Mouse (Mus musculus) CD8-positive naive resting alpha-beta T cell, adult 2 months (primary cell): ENCODE measurements around the gene Mecom.

Experiments used
- DNase-seq, 2 experiments: peaks; one replicate each; pipeline ENCODE4 v3.0.0; 2022; ENCODE audit warnings: low read depth in 2 of 2, low spot score in 2 of 2

Gene Mecom

DNA sequence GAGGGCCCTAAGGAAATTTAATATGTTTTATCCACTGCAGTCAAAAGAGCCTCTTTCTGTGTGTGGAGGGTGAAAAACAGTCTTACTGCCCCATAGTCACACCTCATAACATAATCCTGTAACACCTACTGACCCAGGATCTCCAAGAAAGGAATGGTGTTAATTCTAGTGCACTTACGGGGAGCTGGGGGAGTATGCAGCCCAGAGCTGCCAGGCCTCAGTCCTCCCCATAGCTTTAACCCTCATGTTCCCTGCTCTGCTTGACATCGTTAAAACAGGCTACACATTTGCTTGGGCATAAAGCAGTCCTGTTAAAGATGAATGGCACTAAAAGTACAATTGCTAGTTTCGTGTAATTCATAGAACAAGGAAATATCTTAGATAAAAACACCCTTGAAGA is 335.0 kb downstream of the Mecom start:
- no peak for DNase-seq

DNA sequence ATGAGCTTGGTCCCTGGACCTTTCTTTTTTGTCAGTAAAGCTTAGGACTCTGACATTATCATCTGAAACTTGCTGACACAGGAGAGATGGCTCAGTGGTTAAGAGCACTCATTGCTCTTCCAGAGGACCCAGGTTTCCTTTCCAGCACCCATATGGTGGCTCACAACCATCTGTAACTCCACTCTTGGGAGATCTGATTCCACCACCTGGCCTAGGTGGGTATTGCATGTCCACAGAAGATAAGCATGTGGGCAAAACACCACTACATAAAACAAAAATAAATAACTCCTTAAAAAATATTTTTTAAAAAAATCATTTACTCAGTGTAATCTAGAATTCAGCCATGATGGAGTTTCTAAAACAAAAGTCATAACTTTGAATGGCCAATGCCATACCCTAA is 338.7 kb downstream of the Mecom start:
- DNase-seq = no peak

DNA sequence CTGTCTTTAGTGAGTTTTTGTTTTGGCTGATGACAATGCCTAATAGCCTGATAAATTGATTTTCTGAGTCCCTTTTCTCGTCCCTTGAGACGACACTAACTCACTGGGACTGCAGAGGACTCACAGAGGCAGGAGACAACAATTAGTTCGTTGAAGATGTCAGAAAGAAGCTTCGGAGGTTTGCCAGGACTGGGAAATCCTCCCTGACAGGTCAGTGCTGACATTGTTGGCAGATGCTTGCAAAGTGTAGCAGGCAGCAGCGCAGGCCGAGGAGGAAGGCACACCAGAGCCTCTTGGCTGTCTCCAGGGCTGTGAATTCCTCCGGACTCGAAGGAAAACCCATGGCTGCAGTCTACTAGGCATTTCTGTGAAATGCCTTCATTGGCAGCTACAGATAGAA is 339.9 kb downstream of the Mecom start:
- DNase-seq = no peak

DNA sequence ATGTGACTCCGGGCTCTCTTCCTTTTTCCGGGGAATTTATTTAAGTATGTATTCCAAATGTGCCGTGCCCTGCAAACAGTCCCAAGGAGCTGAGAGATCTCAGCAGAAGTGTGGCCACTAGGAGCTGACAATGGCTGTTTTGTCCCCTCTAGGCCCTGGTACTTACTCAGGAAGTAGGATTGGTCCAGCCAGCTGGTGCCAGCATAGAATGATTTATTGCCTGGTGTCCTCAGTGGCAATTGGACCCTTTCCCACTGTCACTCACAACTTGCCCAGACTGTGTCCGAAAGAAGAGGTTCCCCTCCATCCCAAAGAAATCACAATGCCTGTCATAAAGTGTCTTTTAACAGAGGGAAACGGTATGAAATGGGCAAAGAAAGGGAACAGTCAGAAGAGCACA is 340.4 kb downstream of the Mecom start:
- no peak for DNase-seq

DNA sequence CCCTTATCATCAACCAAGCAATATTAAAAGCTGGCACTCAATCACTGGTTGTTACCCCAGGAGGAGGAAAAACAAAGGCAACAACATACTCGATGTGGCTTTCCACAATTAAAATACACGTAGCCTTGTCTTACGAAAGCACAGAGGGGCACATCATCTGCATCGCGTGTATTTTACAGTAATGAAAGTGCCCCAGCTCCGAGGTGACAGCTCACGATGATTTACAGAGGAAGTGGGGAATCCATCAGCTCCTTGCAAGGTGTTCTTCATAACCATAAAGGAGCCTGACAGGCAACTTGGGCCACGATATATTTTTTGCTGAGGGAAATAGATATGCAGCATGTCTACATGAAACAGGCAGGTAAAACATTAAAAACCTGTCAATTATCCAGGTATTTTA is 341.7 kb downstream of the Mecom start:
- DNase-seq = no peak

DNA sequence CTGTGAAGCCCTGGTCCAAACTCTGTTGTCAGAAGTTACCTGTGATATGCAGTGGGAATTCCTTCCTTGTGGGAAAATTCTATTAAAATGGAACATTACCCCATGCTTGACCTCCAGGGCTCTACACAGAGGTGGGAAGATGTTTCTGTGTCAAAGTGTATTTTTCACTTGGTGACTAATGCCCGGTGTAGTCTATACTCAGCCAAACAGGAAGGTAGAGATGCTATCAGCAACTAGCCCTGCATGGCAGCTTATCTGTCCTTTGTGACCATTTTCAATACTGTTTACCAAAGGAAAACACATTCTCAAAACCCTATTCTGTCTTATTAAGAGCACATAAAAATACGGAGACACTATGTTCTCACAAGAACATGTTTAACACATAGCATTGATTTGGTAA is 344.0 kb downstream of the Mecom start:
- no peak for DNase-seq

DNA sequence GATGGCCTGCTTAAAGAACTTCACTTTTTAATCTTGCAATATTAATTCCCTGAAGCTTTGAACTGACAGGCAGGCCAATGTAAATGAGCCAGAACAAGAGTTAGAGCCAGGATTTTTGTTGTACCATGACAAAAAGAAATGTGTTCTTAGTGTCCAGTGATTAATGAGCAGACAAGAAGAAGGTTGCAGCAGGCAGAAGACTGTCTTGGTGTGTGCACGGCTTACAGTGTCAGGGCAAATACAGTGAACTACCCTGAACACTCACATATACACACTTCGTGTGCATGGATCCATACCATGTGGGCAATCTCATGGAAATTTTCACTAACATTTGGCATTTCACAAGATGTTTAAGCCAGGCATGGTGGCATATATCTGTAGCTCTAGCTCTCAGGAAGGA is 349.0 kb downstream of the Mecom start:
- no peak for DNase-seq

DNA sequence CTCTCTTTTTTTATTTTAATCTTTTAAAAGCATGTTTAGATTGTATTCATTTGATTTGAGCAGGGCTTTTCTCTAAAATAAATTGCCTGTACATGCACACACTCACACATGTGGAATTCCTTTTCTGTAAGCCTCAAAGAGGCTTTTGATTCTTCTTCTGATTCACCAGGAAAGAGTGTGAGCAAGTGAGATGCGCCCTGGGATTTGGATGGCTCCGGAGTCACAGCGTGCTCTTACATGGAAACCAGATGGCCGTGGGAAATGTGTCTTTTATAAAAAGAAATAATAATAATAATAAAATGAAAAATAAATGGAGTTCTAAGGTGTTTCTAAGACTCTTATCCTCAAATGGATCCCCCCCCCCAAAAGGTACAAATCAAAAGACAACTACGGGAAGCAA is 349.6 kb downstream of the Mecom start:
- DNase-seq = no peak

DNA sequence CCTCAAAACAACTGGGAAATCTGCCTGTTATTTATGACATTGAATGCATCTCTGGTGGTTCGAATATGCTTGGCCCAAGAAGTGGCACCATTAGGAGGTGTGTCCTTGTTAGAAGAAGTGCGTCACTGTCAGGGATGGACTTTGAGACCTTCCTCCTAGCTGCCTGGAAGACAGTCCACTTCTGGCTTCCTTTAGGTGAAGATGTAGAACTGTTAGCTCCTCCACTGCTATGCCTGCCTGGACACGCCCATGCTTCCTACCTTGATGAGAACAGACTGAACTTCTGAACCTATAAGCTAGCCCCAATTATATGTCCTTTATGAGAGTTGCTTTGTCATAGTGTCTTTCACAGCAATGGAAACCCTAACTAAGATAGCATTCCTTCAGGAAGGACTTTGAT is 352.6 kb downstream of the Mecom start:
- no peak for DNase-seq

DNA sequence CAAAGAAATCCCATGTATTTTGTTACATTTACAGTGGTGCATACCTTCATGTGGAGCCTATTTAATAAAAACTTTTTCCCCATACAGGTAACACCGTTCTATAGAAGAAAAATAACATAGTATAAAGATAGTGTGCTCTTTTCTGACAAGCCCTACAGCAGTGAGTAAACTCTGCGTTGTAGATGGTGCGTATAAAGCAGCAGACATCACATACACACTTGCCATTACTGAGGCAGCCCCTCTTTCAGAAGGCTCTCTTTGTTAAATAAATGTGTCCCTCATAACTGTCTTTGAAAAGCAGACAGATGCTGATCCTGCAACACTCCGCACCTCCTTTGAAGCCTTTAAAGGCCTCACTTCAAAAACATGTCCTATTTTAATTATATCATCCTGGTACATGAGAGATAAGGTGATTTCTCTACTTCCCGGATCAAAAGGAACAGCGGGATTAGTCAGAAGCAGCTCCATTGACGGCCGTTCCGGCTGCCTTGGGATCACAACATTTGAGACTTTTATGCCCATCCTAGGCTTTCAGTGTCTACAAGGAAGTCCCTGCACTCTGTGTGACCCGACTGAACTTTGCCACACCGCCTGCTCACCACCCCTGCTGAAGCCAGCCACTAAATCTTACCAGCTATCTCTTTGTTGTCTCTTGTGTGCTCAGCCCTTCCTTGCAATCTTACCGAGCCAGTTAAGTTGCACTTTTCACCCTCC is 355.4 kb downstream of the Mecom start:
- DNase-seq = no peak

DNA sequence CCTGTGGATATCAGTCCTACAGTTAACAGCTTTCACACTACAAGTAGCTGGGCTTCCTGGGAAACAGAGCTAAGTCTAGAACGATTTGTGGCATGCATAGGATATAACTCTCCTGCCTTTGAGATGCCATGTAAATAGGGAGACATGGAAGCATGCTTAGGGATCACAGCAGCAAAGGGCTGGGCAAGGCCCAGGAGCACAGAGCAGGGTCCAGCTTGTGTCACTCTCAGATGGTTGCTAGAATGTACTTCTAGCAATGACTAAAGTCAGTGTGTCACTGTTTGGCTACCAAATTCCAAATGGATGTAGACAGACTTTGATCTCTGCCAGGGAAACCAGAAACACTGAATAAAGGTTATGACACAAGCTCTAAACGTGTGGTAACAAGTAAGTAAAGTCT is 358.5 kb downstream of the Mecom start:
- DNase-seq = no peak

DNA sequence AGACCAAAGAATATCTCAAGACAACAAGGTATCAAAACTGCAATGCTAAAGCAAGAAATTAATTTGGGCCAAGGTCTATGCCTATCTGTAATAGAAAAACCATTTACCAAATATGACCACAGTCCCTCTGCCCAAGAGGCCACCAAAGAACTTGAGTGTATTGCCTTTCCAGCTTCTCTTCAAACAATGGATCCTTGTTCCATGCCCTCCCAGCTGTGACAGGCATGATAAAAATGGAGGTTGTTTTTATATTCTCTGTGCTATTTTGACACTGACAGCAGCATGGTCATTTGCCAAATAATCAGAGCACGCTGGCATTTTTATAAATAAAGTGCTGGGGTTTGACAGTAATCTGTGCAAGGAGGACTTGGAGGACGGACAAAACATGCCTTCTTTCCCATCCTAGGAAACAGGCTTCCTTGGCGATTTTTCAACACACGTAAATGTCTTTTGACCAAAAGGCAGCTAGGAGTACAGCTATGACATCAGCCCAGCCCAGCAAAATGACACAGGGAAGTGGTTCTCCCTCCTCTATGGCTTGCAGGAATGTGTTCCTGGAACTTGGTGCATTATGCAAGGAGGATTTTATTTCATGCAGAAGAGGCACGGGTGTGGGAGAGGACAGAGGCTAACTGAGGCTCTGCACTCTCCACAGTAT is 359.9 kb downstream of the Mecom start:
- DNase-seq = no peak

DNA sequence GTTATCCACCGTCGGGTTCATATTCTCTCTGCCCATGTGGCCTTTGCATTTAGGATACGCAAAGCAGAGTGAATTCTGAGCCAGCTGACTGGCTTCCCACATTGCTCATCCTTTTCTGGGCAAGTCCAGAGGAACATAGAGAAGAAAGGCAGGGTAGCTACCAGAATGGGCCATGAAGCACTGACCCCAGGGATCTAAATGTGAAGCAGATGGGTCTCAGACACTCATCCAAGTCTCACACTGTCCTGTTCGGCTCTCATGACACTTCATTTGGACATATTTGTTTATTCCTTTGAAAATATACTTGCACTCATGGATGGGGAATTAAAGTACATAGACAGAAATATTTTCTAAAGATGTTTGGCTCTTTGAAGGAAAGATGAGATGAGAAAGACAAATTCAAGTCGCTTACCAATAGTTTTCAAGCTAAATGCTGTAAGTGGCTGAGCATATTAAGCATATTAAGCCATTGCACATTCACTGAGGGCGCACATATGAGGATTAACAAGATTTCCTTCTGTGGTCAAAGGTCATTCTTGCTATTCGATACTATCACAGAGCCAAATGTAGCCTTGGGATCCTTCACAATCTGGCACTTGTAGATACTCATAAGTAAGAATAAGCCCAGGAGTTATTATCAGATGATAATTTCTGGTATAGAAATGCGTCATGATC is 365.9 kb downstream of the Mecom start:
- no peak for DNase-seq

DNA sequence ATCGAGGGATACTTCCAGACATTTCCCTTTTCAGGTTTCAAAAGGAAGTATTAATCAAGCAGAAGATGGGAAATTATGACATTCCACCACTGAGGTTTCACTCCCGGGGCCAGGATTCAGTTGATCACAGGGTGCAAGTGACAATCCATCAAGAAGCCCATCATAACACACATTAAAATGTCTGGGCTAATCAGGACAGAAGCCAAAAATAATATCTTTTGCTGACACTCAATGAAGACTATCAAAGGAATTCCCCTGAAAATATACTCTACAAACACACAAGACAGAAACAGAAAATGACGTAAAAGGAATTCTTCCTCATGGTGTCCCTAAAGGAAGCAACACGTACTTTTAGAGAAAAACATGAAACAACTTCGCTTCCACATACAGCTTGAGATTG is 371.2 kb downstream of the Mecom start:
- no peak for DNase-seq

DNA sequence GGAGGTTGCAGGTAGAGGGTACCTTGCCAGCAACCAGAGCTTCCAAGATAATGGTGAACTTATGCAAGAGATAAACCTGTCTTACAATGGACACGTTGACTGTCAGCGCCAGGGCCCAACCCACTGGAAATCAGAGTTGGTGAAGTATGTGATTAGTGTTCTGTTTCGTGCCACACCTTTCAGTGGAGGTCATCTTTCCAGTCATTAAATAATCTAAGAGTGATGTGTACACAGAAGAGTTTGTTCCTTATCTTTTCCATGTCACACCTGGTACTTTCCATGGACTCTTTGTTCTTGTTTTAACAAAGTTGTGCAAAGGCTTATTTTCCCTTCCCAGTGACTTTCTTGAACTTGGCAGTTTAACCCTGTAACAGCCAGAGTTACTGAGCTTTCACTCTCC is 374.0 kb downstream of the Mecom start:
- DNase-seq = no peak

DNA sequence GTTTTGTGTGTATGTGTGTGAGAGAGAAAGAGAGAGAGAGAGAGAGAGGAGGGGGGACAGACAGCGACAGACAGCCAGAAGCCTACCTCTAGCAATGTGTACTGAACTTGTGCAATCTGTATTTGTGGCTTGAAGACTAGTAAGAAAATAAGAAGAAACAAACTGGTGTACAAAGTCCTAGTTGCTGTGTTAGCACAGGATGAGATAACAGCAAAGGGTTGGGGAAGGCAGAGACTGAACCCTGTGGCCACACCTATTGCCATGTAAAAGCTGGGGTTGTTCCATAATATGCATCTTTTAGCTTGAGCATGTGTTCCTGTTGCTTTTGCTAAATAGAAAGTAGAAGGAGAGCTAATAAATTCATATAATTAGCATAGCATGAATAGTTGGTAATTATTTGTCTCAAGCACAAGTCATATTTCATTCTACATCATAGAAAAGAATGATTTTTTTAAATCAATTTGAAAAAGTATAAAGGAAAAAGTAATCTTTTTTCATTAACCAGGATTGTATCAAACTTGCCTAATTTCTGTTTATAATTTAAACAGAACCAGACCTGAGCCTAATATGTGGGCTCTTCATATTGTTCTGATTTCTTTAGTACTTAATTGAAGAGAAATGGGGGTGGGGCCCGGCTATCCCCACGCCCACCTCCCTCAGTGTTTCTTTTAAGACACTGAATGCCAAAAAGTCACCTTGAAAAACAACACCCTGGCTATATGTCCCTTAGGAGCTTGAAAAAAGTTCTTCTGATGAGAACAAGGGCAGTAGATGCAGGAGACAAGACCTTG is 379.2 kb downstream of the Mecom start:
- no peak for DNase-seq

DNA sequence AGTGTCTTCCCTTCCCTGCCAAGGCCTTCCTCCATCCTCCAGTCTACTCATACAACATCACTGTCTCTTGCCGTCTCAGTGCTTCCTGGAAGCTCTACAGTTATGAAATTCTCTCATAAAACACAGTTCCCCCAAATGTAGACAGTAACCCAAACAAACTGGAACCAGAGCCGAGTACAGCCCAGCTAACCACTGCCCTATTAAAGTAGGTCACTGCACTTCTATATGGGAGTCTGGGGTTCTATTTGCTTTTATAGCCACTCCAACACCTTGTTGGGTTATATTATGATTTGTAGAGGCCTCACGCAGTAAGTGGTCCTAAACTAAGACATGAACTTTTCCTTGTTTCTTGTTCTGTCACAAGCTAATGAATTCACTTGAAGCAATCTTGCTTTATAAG is 380.8 kb downstream of the Mecom start:
- no peak for DNase-seq

DNA sequence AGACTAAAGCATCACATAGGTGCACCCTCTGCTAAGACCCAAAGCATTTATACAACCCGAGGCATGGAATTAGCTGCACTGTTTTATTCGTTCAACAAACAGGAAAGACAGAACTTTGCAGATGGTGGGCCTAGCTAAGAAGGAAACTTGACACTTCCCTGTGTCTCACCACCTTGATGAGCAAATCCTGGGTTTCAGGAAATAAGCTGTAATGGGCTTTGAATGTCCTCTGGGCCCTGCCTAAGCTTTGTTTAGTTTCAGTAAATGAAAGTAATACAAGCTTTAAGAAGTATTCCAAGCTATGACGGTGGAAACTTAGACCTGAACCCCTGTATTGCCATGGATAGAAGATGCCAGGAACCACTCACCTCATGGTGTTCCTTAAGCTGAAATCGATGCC is 383.0 kb downstream of the Mecom start:
- DNase-seq = no peak

DNA sequence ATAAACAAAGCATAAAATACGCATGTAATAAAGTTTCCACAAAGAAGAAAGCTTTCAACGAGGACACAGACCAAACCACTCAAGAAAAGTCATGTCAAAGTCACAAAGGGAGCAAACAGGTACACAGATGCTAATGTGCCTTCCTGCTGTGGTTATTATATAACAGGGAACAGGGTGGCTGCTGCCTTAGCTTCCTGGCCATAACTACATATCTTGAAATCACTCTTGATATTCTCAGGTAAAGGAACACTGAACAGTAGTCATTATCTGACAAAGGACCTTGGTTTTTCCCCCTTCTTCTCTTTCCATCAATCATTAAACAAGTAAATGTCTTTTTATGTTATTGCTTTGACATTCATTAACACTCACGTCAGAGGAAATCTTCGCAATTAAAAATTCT is 384.4 kb downstream of the Mecom start:
- DNase-seq = no peak

DNA sequence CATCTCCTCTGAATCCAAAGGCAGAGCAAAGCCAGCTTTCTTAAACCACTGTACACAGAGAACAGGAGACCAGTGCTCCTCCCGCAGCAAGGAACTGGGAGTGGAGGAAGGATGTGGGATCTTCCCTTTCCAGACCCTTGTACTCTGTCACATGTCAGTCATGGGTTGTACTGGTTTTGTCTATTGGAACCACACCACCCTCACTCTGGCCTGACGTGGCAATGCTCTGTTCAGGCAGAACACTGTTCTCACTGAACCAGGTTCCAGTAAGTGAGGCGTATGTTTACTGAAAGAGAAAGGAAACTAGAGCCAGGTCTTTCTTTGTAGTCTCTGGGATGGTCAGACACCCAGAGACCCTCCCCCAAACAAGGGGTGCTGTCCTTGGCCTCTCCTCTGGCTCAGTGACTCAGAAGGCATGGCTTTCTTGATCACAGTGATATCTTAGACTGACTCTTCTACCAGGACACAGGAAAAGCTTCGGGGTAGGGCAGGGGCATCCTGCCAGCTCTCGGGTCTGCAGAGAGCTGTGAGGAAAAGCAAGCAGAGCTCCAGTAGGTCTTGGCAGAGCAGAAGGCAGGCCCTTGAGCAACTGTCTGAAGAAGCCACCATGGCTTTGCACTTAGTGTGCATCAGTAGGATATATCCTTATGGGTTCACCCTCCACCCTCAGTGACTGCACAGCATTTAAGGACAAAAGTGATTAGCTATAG is 386.7 kb downstream of the Mecom start:
- no peak for DNase-seq

DNA sequence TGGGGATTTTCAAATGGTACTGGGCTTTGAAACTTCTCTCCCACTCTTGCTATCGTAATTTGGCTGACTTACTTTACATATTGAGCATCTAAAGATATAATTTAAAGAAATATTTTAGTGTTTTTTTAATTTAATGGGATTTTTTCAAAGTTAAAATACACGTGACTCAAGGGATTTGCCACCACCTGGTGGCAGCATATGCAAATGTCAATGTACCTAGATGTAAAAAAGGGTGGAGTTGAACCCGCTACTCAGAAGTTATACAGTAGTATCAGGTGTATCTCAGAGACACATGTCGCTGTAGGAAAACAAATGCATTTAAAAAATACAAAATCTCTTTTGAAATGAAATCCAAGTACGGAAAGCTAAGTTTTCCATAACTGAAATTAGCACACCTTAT is 387.5 kb downstream of the Mecom start:
- DNase-seq = no peak
